Mouse (Mus musculus): ENCODE results near the gene Cyp17a1.

- TF ChIP-seq CTCF (IDR thresholded peaks at IDR 0.05; ENCODE audit: control insufficient read depth, insufficient read depth, low read length) (no peak), POLR2A (IDR thresholded peaks at IDR 0.05; ENCODE audit: borderline replicate concordance, control insufficient read depth, low read depth, low read length) (no peak)
These were observed 33.5 kb downstream of the Cyp17a1 start for GRCm38 (mm10) chr19:46639496-46639895.
